Mouse (Mus musculus) pancreas, adult 10 weeks (tissue): ENCODE measurements around the gene E130309D02Rik. TPM values are rescaled to one million over a fixed set of nuclear protein-coding genes. Genes with fewer than 3 reads are reported as not detected.

Experiments
- polyA plus RNA-seq: library from polyadenylated mRNA; stranded (reverse); fragments of 350-450 nt; fragmentation: Illumina TruSeq; extraction: RNeasy Lipid Tissue Mini Kit (QIAGEN cat#74804); gene quantifications from one replicate; pipeline ENCODE4 v1.2.3, GENCODE M21; 2015; ENCODE audit warnings: low read depth, low replicate concordance; ENCODE audit not compliant: insufficient read depth

The E130309D02Rik gene
- polyA plus RNA-seq = 4.2 TPM

DNA sequence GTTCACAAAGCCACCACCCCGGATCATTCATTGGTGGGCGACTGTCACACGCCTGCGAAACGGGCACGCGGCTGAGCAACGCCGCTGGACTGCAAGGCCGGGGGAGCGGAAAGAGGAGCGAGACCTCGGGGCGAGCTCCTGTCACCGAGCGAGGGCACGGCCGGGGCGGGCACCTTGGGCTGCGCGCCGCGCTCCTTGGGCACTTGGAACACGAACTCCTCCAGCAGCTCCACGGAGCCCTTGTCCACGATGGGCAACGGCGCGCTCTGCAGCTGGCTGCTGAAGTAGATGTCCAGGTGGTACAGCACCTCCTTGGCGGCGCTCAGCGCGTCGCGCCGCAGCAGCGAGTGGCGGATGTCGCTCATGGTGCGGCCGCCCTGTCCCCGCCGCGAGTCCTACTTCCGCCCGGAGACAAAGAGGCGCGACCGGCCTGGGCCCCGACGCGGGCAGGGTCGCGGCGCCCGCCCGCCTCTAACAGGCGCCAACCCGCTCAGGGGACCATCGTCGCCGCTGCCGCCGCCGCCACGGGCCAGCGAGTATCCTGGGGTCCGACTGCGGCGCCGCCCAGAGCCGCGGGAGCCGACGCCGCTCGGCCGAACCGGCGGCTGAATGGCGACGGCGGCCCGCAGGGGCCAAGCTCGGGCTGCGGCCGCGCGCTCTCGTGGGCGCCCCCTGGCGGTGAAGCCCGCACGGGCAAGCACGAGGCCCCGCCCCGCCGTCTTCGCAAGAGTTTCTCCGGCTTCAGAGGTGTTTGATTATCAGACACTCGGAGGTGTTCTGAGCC lies at the start of gene E130309D02Rik:
TSS of gene E130309D02Rik (minus strand) at position 631 of the 784 bp plus-strand sequence.

DNA sequence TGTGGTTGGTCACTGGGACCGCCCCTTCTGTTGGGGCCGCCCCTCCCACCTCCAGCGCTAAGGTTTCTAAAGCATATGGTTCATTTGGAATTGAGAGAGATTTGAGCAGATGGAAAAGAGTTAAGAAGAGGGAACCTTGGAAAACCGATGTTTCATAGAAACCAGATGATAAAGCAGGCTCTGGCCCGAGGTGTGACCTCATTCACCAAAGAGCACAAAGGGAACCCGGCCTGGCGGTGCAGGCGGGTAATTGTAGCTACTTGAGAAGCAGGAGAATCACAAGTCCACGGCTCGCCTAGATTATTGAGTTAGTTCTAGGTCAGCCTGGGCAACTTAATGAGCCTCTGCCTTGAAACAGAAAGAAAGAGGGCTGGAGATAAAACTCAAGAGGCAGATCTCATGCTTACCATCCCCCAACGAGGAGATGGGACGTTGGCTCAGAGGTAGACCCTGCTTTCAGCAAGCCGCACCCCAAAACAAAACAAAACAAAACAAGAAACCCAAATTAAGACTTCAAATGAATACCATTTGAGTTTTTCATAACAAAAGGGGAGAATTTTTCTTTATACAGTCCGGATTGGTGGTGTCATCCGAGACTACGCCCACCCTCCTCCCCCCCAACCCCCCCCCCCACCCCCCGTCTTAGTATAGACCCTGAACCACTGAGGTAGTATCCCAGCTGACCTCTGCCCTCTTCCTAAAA lies 41.7 kb upstream of the E130309D02Rik start, which contains the start of gene Grid2ip:
TSS of gene Grid2ip (plus strand) at position 653 of the 703 bp plus-strand sequence.

DNA sequence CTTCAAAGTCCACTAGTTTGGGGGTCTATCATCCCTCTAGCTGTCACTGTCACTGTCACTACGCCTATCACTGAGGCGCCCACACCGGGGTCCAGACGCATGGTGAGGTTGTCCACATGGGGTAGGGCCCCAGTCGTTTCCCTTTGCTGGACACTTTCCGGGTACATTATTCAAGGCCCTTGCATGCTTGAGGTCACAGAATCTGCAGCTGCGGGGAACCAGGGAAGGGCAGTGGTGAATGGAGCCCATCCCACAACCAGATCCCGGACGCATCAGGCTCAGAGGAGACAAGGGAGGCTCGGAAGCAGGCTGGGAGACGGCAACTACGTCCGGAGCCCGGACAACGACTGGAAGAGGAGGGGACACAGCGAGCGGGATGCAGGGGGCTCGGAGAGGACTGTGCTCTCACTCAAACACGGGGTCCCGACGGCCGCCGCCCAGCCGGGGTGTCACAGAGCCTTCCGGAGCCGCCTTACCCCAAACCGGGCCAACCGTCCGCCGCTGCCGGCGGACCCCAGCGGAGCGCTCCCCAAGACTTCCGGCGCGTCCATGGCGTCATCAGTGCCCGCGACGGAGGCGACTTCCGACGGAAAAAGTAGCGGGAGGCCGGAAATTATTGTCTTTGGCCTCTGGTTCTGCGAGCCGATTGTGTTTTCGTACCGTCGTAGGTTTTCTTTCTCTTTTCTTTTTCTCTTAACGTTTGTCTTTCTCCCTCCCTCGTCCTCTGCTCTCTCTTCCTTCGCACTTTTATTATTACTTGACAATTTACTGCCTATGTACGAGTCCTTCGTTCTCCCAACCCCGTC lies 13.7 kb upstream of the E130309D02Rik start, which contains the start of gene Zdhhc4:
TSS of gene Zdhhc4 (minus strand) at position 567 of the 806 bp plus-strand sequence.

DNA sequence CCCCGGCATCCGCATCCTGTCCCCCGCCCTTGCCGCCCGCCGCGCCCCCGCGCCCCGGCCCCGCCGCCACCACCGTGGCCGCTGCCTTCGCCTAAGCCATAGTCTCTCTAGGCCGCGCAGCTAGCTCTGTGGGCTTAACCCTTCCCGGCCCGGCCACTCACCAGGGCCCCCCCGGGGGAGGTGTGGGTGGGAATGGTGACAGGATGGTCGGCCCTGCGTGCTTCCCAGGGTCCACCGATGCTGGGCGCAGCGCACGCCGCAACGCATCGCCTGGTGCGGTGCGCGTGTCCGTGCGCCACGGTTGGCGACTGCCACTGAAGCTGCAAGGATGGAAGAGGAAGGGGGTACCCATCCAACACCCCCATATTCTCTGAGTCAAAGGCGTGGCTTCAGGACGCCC lies 21.8 kb downstream of the E130309D02Rik start, which contains the start of gene Zfp853:
TSS of gene Zfp853 (minus strand) at position 220 of the 400 bp plus-strand sequence.

DNA sequence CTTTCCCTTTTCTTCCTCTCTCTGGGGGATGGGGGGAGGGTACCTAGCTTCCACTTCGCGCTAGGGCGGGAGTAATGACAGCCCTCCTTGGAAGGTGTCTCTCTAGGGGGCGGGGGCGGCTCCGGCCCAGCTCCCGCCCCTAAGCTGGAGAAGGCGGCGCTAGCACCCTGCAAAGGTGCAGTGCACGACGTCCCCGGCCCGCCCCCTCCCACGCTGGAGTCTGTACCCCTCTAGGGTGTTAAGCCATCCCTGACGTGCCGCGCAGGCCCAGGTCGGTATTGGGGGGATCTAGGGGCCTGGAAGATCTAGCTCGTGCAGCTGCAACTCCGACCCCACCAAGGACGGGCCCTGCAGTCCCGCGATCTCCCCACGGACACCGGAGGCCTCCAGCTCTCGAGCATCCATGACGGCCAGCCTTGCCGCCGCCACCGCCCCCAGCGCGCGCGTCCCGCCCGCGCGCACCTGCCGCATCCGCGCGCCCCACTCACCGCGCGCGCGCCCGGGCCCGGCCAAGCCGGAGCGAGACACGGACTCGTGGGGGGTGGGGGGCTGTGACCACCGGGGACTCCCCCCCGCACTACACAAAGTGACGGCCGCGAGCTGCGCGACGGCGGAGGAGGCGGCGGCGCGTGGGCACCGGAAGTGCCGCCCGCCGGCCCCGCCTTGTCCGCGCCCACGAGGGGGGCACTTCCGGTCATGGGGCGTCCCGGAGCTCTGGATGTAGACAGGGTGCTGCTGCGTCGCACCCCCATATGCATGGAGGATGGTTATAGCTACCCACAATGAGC lies 45.6 kb downstream of the E130309D02Rik start, which contains the start of gene Zfp316:
TSS of gene Zfp316 (minus strand) at position 660 of the 788 bp plus-strand sequence.

Other genes starting within 250 kb of the E130309D02Rik start
- gene Rnf216, start 202.4 kb downstream of the E130309D02Rik start, polyA plus RNA-seq = 5.7 TPM
- not detected for gene Olfr718-ps1, start 167.8 kb downstream of the E130309D02Rik start, polyA plus RNA-seq
- gene Rbak, start 134.6 kb downstream of the E130309D02Rik start, polyA plus RNA-seq = 3.6 TPM
- gene Spdye4b, start 134.3 kb downstream of the E130309D02Rik start, polyA plus RNA-seq = not detected
- gene Spdye4a, start 88.5 kb downstream of the E130309D02Rik start, polyA plus RNA-seq = not detected
- 5.0 TPM for gene Zfp12, start 80.2 kb downstream of the E130309D02Rik start, polyA plus RNA-seq
- gene Zfp316, start 45.3 kb downstream of the E130309D02Rik start, polyA plus RNA-seq = 0.94 TPM
- gene Zfp853, start 21.7 kb downstream of the E130309D02Rik start, polyA plus RNA-seq = 0.28 TPM
- 18.9 TPM for gene Zdhhc4, start 13.9 kb upstream of the E130309D02Rik start, polyA plus RNA-seq
- not detected for gene Grid2ip, start 42.0 kb upstream of the E130309D02Rik start, polyA plus RNA-seq
- 24.7 TPM for gene Kdelr2, start 88.5 kb upstream of the E130309D02Rik start, polyA plus RNA-seq
- gene Daglb, start 149.2 kb upstream of the E130309D02Rik start, polyA plus RNA-seq = 3.4 TPM
- 48.8 TPM for gene Rac1, start 212.7 kb upstream of the E130309D02Rik start, polyA plus RNA-seq